In genomic region chr1:191313158-191313557, GRCm38 (mm10) we compare ENCODE assay signal across 9 mouse cellular contexts. TPM values are rescaled to one million over a fixed set of nuclear protein-coding genes. Genes with fewer than 3 reads are reported as not detected.
DNase-seq lines count a peak whose midpoint lies in the region; ATAC-seq and TF ChIP-seq lines count a peak whose summit lies in the region.
"Had no signal": no experiment of that assay in that cellular context is flagged by ENCODE, and none has a peak within 500 bp of the region (broad histone marks: within the 10 kb centered on the region; RNA-seq: fewer than 3 reads in every experiment).

No protein-coding gene starts in this region.

- H3K9me3 ChIP-seq in heart, embryonic 15.5 days (replicated peaks): no peaks in the 10 kb centered on the region
- H3K9me3 ChIP-seq in MEL (replicated peaks; ENCODE audit: insufficient read depth, low read length): no peaks in the 10 kb centered on the region
- no peaks in the 10 kb centered on the region for H3K9me3 ChIP-seq in hindbrain, embryonic 12.5 days (replicated peaks)

- WGBS in heart, embryonic 15.5 days: 54% methylated on average over 6 of the region's 6 CpGs
- 73% methylated on average over 6 of the region's 6 CpGs for WGBS in hindbrain, embryonic 12.5 days

- no peak for DNase-seq in heart, postnatal 10 days
- DNase-seq in MEL (ENCODE audit: low read depth, low spot score): no peak
- no peak for DNase-seq in adrenal gland, postnatal 36 days
- no peak for DNase-seq in adipocyte (ENCODE audit: low spot score)
- DNase-seq in thymus, adult 18-20 months: no peak

- H3K27ac ChIP-seq in heart, embryonic 15.5 days: peak overlapping the region; percentile 89
- H3K27ac ChIP-seq in MEL (ENCODE audit: control insufficient read depth, low read depth, low read length): no peak overlapping the region
- no peak overlapping the region for H3K27ac ChIP-seq in hindbrain, embryonic 12.5 days

- H3K79me2 ChIP-seq in MEL (ENCODE audit: control insufficient read depth, insufficient read depth, low read length, poor library complexity): peaks cover 1% of the 10 kb centered on the region; the same call in 1 of the 2 replicates

- peak overlapping the region; percentile 77 for H3K4me3 ChIP-seq in heart, embryonic 15.5 days
- H3K4me3 ChIP-seq in MEL (ENCODE audit: control insufficient read depth in 1 of 2, insufficient read depth in 1 of 2, low read depth in 2 of 2, low read length in 2 of 2): peak overlapping the region; percentile 67 to 92
- H3K4me3 ChIP-seq in hindbrain, embryonic 12.5 days: peak overlapping the region; percentile 48; the same call in 1 of the 2 replicates

- peak overlapping the region; percentile 70 for H3K9ac ChIP-seq in heart, embryonic 15.5 days
- peak overlapping the region; percentile 70 for H3K9ac ChIP-seq in MEL (ENCODE audit: control insufficient read depth, low read depth, low read length, poor library complexity, severe bottlenecking)
- H3K9ac ChIP-seq in hindbrain, embryonic 12.5 days: no peak overlapping the region

- H3K36me3 ChIP-seq in heart, embryonic 15.5 days: peaks cover 5% of the 10 kb centered on the region
- H3K36me3 ChIP-seq in MEL (ENCODE audit: control insufficient read depth in 1 of 2, insufficient read depth in 2 of 2, low read length in 2 of 2): no peaks in the 10 kb centered on the region; a peak in 1 of 4 replicates
- H3K36me3 ChIP-seq in hindbrain, embryonic 12.5 days: peaks cover 9% of the 10 kb centered on the region; the same call in 1 of the 2 replicates

- H3K4me1 ChIP-seq in heart, embryonic 15.5 days (replicated peaks): peaks cover 14% of the 10 kb centered on the region
- H3K4me1 ChIP-seq in MEL (ENCODE audit: control insufficient read depth in 1 of 2, insufficient read depth in 2 of 2, low read length in 2 of 2): peaks cover 0 to 9% of the 10 kb centered on the region in 2 experiments; a peak in 3 of 4 replicates
- peaks cover 14% of the 10 kb centered on the region for H3K4me1 ChIP-seq in hindbrain, embryonic 12.5 days

- peak overlapping the region; percentile 66 for H3K4me2 ChIP-seq in heart, embryonic 15.5 days
- H3K4me2 ChIP-seq in hindbrain, embryonic 12.5 days (replicated peaks): peak overlapping the region; percentile 55

- no peak for TF ChIP-seq CTCF in MEL (IDR thresholded peaks at IDR 0.05 in 2 of 3, conservative IDR thresholded peaks at IDR 0.05 in 1 of 3; ENCODE audit: control insufficient read depth in 1 of 3, insufficient read depth in 1 of 3, low read depth in 2 of 3, low read length in 3 of 3, poor library complexity in 1 of 3, severe bottlenecking in 1 of 3)

- ATAC-seq in heart, embryonic 15.5 days (replicated peaks; ENCODE audit: insufficient number of reproducible peaks, insufficient read depth, low FRiP score, low read depth): no peak
- ATAC-seq in hindbrain, embryonic 12.5 days (ENCODE audit: low FRiP score): no peak
- 0 out of 2 replicates have a peak, but pooled peaks have one; percentile 2 for ATAC-seq in megakaryocyte, adult 5-6 weeks (ENCODE audit: poor library complexity, severe bottlenecking)

- no peak for TF ChIP-seq POLR2A in MEL (IDR thresholded peaks at IDR 0.05; ENCODE audit: control insufficient read depth in 1 of 2, insufficient read depth in 1 of 2, low read depth in 1 of 2, low read length in 2 of 2, poor library complexity in 1 of 2)

- no peak for TF ChIP-seq EP300 in MEL (IDR thresholded peaks at IDR 0.05; ENCODE audit: low read depth in 1 of 2, low read length in 2 of 2)

- TF ChIP-seq RAD21 in MEL (IDR thresholded peaks at IDR 0.05; ENCODE audit: low read depth, low read length): no peak

- H3K27me3 ChIP-seq in heart, embryonic 15.5 days: no peaks in the 10 kb centered on the region
- H3K27me3 ChIP-seq in MEL (ENCODE audit: control insufficient read depth in 1 of 2, insufficient read depth in 2 of 2, low read length in 2 of 2): no peaks in the 10 kb centered on the region
- no peaks in the 10 kb centered on the region for H3K27me3 ChIP-seq in hindbrain, embryonic 12.5 days

- intact Hi-C loops in heart, postnatal 10 days (cut with DNase I): loop anchor here (1.0 to 5.0 kb wide), 3 partner anchors 79 to 504 kb away; no protein-coding TSS in a partner anchor

TF ChIP-seq in MEL, 35 proteins besides CTCF, POLR2A, EP300 and RAD21:
- TF ChIP-seq USF2 (IDR thresholded peaks at IDR 0.05; ENCODE audit: borderline replicate concordance in 1 of 2, insufficient read depth in 1 of 2, low read depth in 1 of 2, low read length in 2 of 2): no peak
- TF ChIP-seq SIN3A (IDR thresholded peaks at IDR 0.05; ENCODE audit: low read length): no peak
- TF ChIP-seq NRF1 (IDR thresholded peaks at IDR 0.05; ENCODE audit: insufficient read depth, low read depth, low read length, poor library complexity, severe bottlenecking): no peak
- no peak for TF ChIP-seq HCFC1 (IDR thresholded peaks at IDR 0.05; ENCODE audit: low read depth, low read length)

RNA-seq across cellular contexts. Expression of gene Nenf, which starts 4.8 kb away (rescaled TPM):
- 108 and 121 TPM in 2 replicates for polyA plus RNA-seq in heart, embryonic 15.5 days (2015; fragmentation: Nextera tagmentation; extraction: Ambion mirVana)
- 100 to 1,000 TPM; 107 to 116 TPM for total RNA-seq in heart, postnatal 10 days (2021)
- total RNA-seq in MEL (2012; rRNA removed): 43.3 and 53.2 TPM in 2 replicates
- 10 to 100 TPM in 1 of 2 experiments, not detected in 1; 49.4 TPM for polyA plus RNA-seq in MEL (2012; ENCODE audit: insufficient read depth in 1 of 2, insufficient read length in 2 of 2, low read depth in 1 of 2, low replicate concordance in 2 of 2, missing spikeins in 1 of 2)
- 81.0 and 87.3 TPM in 2 replicates for polyA plus RNA-seq in hindbrain, embryonic 12.5 days (2016; fragmentation: Nextera tagmentation; extraction: Ambion mirVana)
- 14.9 and 15.1 TPM in 2 replicates for total RNA-seq in megakaryocyte, adult 5-6 weeks (2015)
- 4.6 and 6.3 TPM in 2 replicates for total RNA-seq in megakaryocyte, adult 5-6 weeks (2017)
- total RNA-seq in adrenal gland, postnatal 36 days (2021): 100 to 1,000 TPM in 1 of 2 experiments, 10 to 100 TPM in 1; 86.6 to 103 TPM
- total RNA-seq: neutrophil, adult 5-6 weeks had no signal

RNA-seq across cellular contexts. Expression of gene Tmem206, which starts 12.6 kb away (rescaled TPM):
- polyA plus RNA-seq in heart, embryonic 15.5 days (2015; fragmentation: Nextera tagmentation; extraction: Ambion mirVana): 14.3 and 18.3 TPM in 2 replicates
- total RNA-seq in heart, postnatal 10 days (2021): 1 to 10 TPM; 4.4 to 7.0 TPM
- 12.4 and 14.3 TPM in 2 replicates for total RNA-seq in MEL (2012; rRNA removed)
- polyA plus RNA-seq in MEL (2012; ENCODE audit: insufficient read depth in 1 of 2, insufficient read length in 2 of 2, low read depth in 1 of 2, low replicate concordance in 2 of 2, missing spikeins in 1 of 2): 10 to 100 TPM in 1 of 2 experiments, not detected in 1; 16.2 TPM
- polyA plus RNA-seq in hindbrain, embryonic 12.5 days (2016; fragmentation: Nextera tagmentation; extraction: Ambion mirVana): 34.2 and 35.1 TPM in 2 replicates
- total RNA-seq in megakaryocyte, adult 5-6 weeks (2015): 9.4 and 14.9 TPM in 2 replicates
- 9.0 and 10.3 TPM in 2 replicates for total RNA-seq in megakaryocyte, adult 5-6 weeks (2017)
- total RNA-seq in adrenal gland, postnatal 36 days (2021): 1 to 10 TPM; 4.7 to 6.0 TPM
